Mouse (Mus musculus): ENCODE measurements around the gene Ormdl2. TPM values are rescaled to one million over a fixed set of nuclear protein-coding genes. Genes with fewer than 3 reads are reported as not detected.

Ormdl2 gene
- total and polyA plus RNA-seq, 2 experiments from 2014 or later: 20.2 to 32.1 TPM

GRCm38 (mm10) chr10:128803771-128804270 lies 17.6 kb downstream of the Ormdl2 start, which contains the start of gene Dnajc14:
Gene Dnajc14, plus strand, starts transcription at chr10:128804062.
- Histone ChIP-seq H3K9ac (replicated peaks; ENCODE audit: low read depth, low read length) (peak within 1 kb of the TSS; percentile 79), H3K4me2 (ENCODE audit: low read depth, low read length) (peak within 1 kb of the TSS; percentile 80), H3K4me3 (ENCODE audit: low read depth, low read length) (peak within 1 kb of the TSS; percentile 73), H3K27me3 (ENCODE audit: control insufficient read depth, insufficient read depth, low read length) (no peaks in the 10 kb centered on the region), H3K27ac (ENCODE audit: low read depth) (peak within 1 kb of the TSS; percentile 98), H3K9me3 (replicated peaks; ENCODE audit: control insufficient read depth, low read length) (no peaks in the 10 kb centered on the region), H3K36me3 (replicated peaks; ENCODE audit: control insufficient read depth, insufficient read depth, low read length) (peaks cover 20% of the 10 kb centered on the region), H3K4me1 (ENCODE audit: control insufficient read depth, insufficient read depth) (peaks cover 34% of the 10 kb centered on the region)
- DNase-seq (ENCODE audit: low spot score): peak; percentile 52
- TF ChIP-seq EP300 (IDR thresholded peaks at IDR 0.05; ENCODE audit: low read depth): no peak
- ATAC-seq (ENCODE audit: insufficient read depth, low read depth): no peak; the same call in 1 of the 2 replicates
- WGBS: 0% methylated on average over 14 of the region's 14 CpGs

DNA sequence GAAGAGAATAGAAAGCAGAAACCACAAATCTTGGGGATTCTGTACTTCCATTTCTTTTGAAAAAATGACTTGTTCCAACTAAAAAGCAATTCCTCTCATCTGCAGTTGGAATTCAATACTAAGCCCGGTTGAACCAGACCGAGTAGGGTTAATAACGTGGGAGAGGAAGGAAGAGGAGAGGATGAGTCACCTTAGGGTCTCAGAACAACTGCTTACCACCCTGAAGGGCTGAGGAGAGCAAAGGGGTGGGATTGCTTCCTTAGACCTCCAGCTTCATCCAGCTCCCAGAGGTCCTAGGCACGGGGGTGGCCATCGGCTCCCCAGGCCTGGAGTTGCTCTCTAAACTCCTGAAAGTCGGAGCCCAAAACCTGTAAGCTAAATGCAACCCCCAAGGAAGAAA lies 18.1 kb downstream of the Ormdl2 start:
- Histone ChIP-seq H3K9ac (replicated peaks; ENCODE audit: low read depth, low read length) (peak overlapping the region; percentile 79), H3K27ac (ENCODE audit: low read depth) (peak overlapping the region; percentile 98)
- DNase-seq (ENCODE audit: low spot score): no peak

DNA sequence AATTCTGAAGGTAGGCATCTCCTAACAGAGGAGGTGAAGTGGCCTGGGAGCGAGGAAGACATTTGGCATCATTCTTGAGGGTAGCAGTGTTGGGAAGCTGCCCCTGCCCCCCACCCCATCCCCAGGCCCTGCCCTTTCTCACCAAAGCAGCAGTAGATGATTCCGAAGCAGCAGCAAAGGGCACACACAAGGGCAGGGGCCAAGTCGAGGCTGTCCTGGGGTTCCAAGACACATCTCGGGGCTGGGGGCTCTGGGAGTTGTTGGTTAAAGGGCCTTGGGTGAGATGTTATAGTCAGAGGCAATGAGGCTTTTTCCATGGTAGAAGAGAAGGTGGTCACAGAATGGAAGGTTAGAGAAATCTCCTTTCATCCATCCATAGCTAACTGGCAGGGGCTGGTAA lies 18.5 kb downstream of the Ormdl2 start:
- TF ChIP-seq CTCF (IDR thresholded peaks at IDR 0.05; ENCODE audit: low read depth) (no peak), EP300 (IDR thresholded peaks at IDR 0.05; ENCODE audit: low read depth) (no peak)
- peaks cover 27% of the 10 kb centered on the region for H3K4me1 ChIP-seq (ENCODE audit: control insufficient read depth, insufficient read depth)
- H3K4me3 ChIP-seq (ENCODE audit: low read depth, low read length): peak overlapping the region; percentile 73
- H3K9ac ChIP-seq (replicated peaks; ENCODE audit: low read depth, low read length): peak overlapping the region; percentile 79; the same call in 1 of the 2 replicates
- H3K9me3 ChIP-seq (replicated peaks; ENCODE audit: control insufficient read depth, low read length): no peaks in the 10 kb centered on the region
- WGBS: 47% methylated on average over 4 of the region's 4 CpGs
- H3K36me3 ChIP-seq (replicated peaks; ENCODE audit: control insufficient read depth, insufficient read depth, low read length): peaks cover 14% of the 10 kb centered on the region
- H3K27ac ChIP-seq (ENCODE audit: low read depth): peak overlapping the region; percentile 98; the same call in 1 of the 2 replicates
- DNase-seq (ENCODE audit: low spot score) (no peak), ATAC-seq (ENCODE audit: insufficient read depth, low read depth) (no peak)
- no peaks in the 10 kb centered on the region for H3K27me3 ChIP-seq (ENCODE audit: control insufficient read depth, insufficient read depth, low read length)
- peak overlapping the region; percentile 80 for H3K4me2 ChIP-seq (ENCODE audit: low read depth, low read length)

More for the DNA sequence above, 18.1 kb downstream of the Ormdl2 start:
- Histone ChIP-seq H3K4me3 (ENCODE audit: low read depth, low read length) (peak overlapping the region; percentile 73), H3K4me2 (ENCODE audit: low read depth, low read length) (peak overlapping the region; percentile 80), H3K27me3 (ENCODE audit: control insufficient read depth, insufficient read depth, low read length) (no peaks in the 10 kb centered on the region), H3K4me1 (ENCODE audit: control insufficient read depth, insufficient read depth) (peaks cover 30% of the 10 kb centered on the region), H3K9me3 (replicated peaks; ENCODE audit: control insufficient read depth, low read length) (no peaks in the 10 kb centered on the region), H3K36me3 (replicated peaks; ENCODE audit: control insufficient read depth, insufficient read depth, low read length) (peaks cover 16% of the 10 kb centered on the region)
- no peak for TF ChIP-seq EP300 (IDR thresholded peaks at IDR 0.05; ENCODE audit: low read depth)
- no peak for TF ChIP-seq CTCF (IDR thresholded peaks at IDR 0.05; ENCODE audit: low read depth)
- 12% methylated on average over 6 of the region's 6 CpGs for WGBS
- ATAC-seq (ENCODE audit: insufficient read depth, low read depth): no peak

- H3K4me1 ChIP-seq (ENCODE audit: control insufficient read depth, insufficient read depth): peaks cover 17% of the 10 kb centered on the region
- no peaks in the 10 kb centered on the region for H3K27me3 ChIP-seq (ENCODE audit: control insufficient read depth, insufficient read depth, low read length)
- H3K4me3 ChIP-seq (ENCODE audit: low read depth, low read length): peak overlapping the region; percentile 73; the same call in 1 of the 2 replicates
- ATAC-seq (ENCODE audit: insufficient read depth, low read depth) (no peak), DNase-seq (ENCODE audit: low spot score) (no peak)
- H3K27ac ChIP-seq (ENCODE audit: low read depth): no peak overlapping the region
- H3K9ac ChIP-seq (replicated peaks; ENCODE audit: low read depth, low read length): no peak overlapping the region
- peaks cover 14% of the 10 kb centered on the region for H3K36me3 ChIP-seq (replicated peaks; ENCODE audit: control insufficient read depth, insufficient read depth, low read length)
- 89% methylated on average over 16 of the region's 16 CpGs for WGBS
- peak overlapping the region; percentile 80; the same call in 1 of the 2 replicates for H3K4me2 ChIP-seq (ENCODE audit: low read depth, low read length)
- no peaks in the 10 kb centered on the region for H3K9me3 ChIP-seq (replicated peaks; ENCODE audit: control insufficient read depth, low read length)
- TF ChIP-seq CTCF (IDR thresholded peaks at IDR 0.05; ENCODE audit: low read depth) (no peak), EP300 (IDR thresholded peaks at IDR 0.05; ENCODE audit: low read depth) (no peak)
These were observed 19.4 kb downstream of the Ormdl2 start for GRCm38 (mm10) chr10:128801981-128802495.

GRCm38 (mm10) chr10:128798676-128799075 lies 22.8 kb downstream of the Ormdl2 start:
- WGBS: 92% methylated on average over 8 of the region's 8 CpGs
- Histone ChIP-seq H3K9ac (replicated peaks; ENCODE audit: low read depth, low read length) (no peak overlapping the region), H3K9me3 (replicated peaks; ENCODE audit: control insufficient read depth, low read length) (no peaks in the 10 kb centered on the region), H3K4me3 (ENCODE audit: low read depth, low read length) (no peak overlapping the region), H3K4me1 (ENCODE audit: control insufficient read depth, insufficient read depth) (peaks cover 6% of the 10 kb centered on the region; the same call in 1 of the 2 replicates), H3K27ac (ENCODE audit: low read depth) (no peak overlapping the region), H3K36me3 (replicated peaks; ENCODE audit: control insufficient read depth, insufficient read depth, low read length) (peaks cover 14% of the 10 kb centered on the region), H3K4me2 (ENCODE audit: low read depth, low read length) (no peak overlapping the region), H3K27me3 (ENCODE audit: control insufficient read depth, insufficient read depth, low read length) (no peaks in the 10 kb centered on the region)
- no peak for ATAC-seq (ENCODE audit: insufficient read depth, low read depth)
- no peak for TF ChIP-seq EP300 (IDR thresholded peaks at IDR 0.05; ENCODE audit: low read depth)
- TF ChIP-seq CTCF (IDR thresholded peaks at IDR 0.05; ENCODE audit: low read depth): no peak
- no peak for DNase-seq (ENCODE audit: low spot score)

All from heart, postnatal 0 days (tissue).